Mouse (Mus musculus) testis, adult 2 months (tissue): ENCODE measurements around the gene Tmem132d.

Experiments used
- CTCF ChIP-seq: fragments of 200-500 bp; IDR thresholded peaks from 2 replicates; pipeline ENCODE4 v1.5.1; 2012; ENCODE audit warnings: low read depth, mild to moderate bottlenecking, inconsistent platforms, low read length, moderate library complexity; ENCODE audit not compliant: control insufficient read depth, insufficient read depth, insufficient replicate concordance
- POLR2A ChIP-seq: fragments of 200-500 bp; IDR thresholded peaks from 2 replicates; pipeline ENCODE4 v1.6.1; 2012; ENCODE audit warnings: low read depth, mild to moderate bottlenecking, inconsistent platforms, low read length, moderate library complexity; ENCODE audit not compliant: control insufficient read depth

- TF ChIP-seq CTCF (no peak), POLR2A (no peak)
These were observed 626.0 kb downstream of the Tmem132d start for GRCm38 (mm10) chr5:127806850-127807249.
